Mouse (Mus musculus) embryonic stem cell, embryonic (primary cell): Measurements from ENCODE around the gene Adm2.

ENCODE experiments used
- CTCF ChIA-PET, 4 experiments: fragments of 300-600 bp in 2 of 4; fragments of 350-600 bp in 2 of 4; sonication (Branson Sonifier 250); formaldehyde crosslinking; loops; one replicate each; lab custom pipeline; 2022; ENCODE audit warnings: inconsistent platforms in 2 of 4; lab: Charles Lee
- POLR2A ChIA-PET, 4 experiments: fragments of 300-600 bp in 2 of 4; fragments of 350-600 bp in 2 of 4; sonication (Branson Sonifier 250); formaldehyde crosslinking; loops; one replicate each; lab custom pipeline; 2022; ENCODE audit warnings: antibody characterized with exemption in 4 of 4, inconsistent platforms in 1 of 4; lab: Charles Lee

Gene Adm2

GRCm38 (mm10) chr15:89363051-89363450, 40.5 kb downstream of the Adm2 start:
- CTCF ChIA-PET: interaction anchor here in 2 of 4 experiments (0.6 to 3.2 kb wide), 3 partner anchors 11 to 48 kb away, joined by 3 to 20 read pairs (median 15); partner anchors contain the start of gene Sco2 (in 2 of the 2)
- POLR2A ChIA-PET: interaction anchor here in 2 of 4 experiments (1.3 to 16.3 kb wide), 6 partner anchors 10 to 66 kb away, joined by 3 to 248 read pairs (median 6); partner anchors contain the start of genes Sco2 (in 2 of the 2), C730034F03Rik (in 1 of the 2), Chkb (in 1 of the 2) and Gm44502 (in 1 of the 2)

- ChIA-PET POLR2A (interaction anchor here in 3 of 4 experiments (1.3 to 16.3 kb wide), 6 partner anchors 7 to 12 kb away, joined by 5 to 248 read pairs (median 12); partner anchors contain the start of genes Sco2 (in 3 of the 3), Lmf2 (in 2 of the 3), Ncaph2 (in 2 of the 3) and Odf3b (in 1 of the 3)), CTCF (interaction anchor here in 3 of 4 experiments (1.3 to 3.2 kb wide), 3 partner anchors 8 to 9 kb away, joined by 5 to 20 read pairs (median 15); partner anchors contain the start of gene Sco2 (in 3 of the 3))
These were observed 42.6 kb downstream of the Adm2 start for GRCm38 (mm10) chr15:89365141-89365551.

GRCm38 (mm10) chr15:89372068-89372467, 49.5 kb downstream of the Adm2 start:
- ChIA-PET CTCF (interaction anchor here (0.6 to 3.1 kb wide), 7 partner anchors 8 to 162 kb away, joined by 3 to 30 read pairs (median 15); partner anchors contain the start of genes Lmf2 (in 2 of the 4), Ncaph2 (in 2 of the 4), C730034F03Rik (in 1 of the 4) and Chkb (in 1 of the 4)), POLR2A (interaction anchor here (0.5 to 14.1 kb wide), 32 partner anchors 8 to 510 kb away, joined by 3 to 248 read pairs (median 3); partner anchors contain the start of genes Lmf2 (in 3 of the 4), Ncaph2 (in 3 of the 4), C730034F03Rik (in 2 of the 4) and Gm44502 (in 2 of the 4))

- POLR2A ChIA-PET: interaction anchor here (0.5 to 14.1 kb wide), 32 partner anchors 8 to 672 kb away, joined by 3 to 248 read pairs (median 6); partner anchors contain the start of genes Lmf2 (in 3 of the 4), Ncaph2 (in 3 of the 4), Klhdc7b (in 2 of the 4) and Pim3 (in 2 of the 4)
- CTCF ChIA-PET: interaction anchor here (0.6 to 3.1 kb wide), 17 partner anchors 8 to 1518 kb away, joined by 3 to 30 read pairs (median 6); partner anchors contain the start of genes Lmf2 (in 2 of the 4), Ncaph2 (in 2 of the 4), C730034F03Rik (in 1 of the 4) and Chkb (in 1 of the 4)
These were observed 50.0 kb downstream of the Adm2 start for GRCm38 (mm10) chr15:89372536-89372935.

- ChIA-PET POLR2A (interaction anchor here (0.6 to 14.1 kb wide), 55 partner anchors 8 to 673 kb away, joined by 3 to 248 read pairs (median 4); partner anchors contain the start of genes Cpt1b (in 3 of the 4), Lmf2 (in 3 of the 4), Ncaph2 (in 3 of the 4) and Pim3 (in 3 of the 4)), CTCF (interaction anchor here (0.5 to 3.1 kb wide), 60 partner anchors 9 to 1517 kb away, joined by 3 to 30 read pairs (median 4); partner anchors contain the start of genes C730034F03Rik (in 3 of the 4), Chkb (in 3 of the 4), Cpt1b (in 3 of the 4) and Gm44502 (in 3 of the 4))
These were observed 50.7 kb downstream of the Adm2 start for GRCm38 (mm10) chr15:89373027-89373761.

- ChIA-PET POLR2A (interaction anchor here (0.6 to 14.1 kb wide), 55 partner anchors 9 to 665 kb away, joined by 3 to 248 read pairs (median 4); partner anchors contain the start of genes Cpt1b (in 3 of the 4), Lmf2 (in 3 of the 4), Ncaph2 (in 3 of the 4) and C730034F03Rik (in 2 of the 4)), CTCF (interaction anchor here (0.5 to 3.1 kb wide), 57 partner anchors 9 to 607 kb away, joined by 3 to 30 read pairs (median 4); partner anchors contain the start of genes C730034F03Rik (in 3 of the 4), Chkb (in 3 of the 4), Cpt1b (in 3 of the 4) and Gm44502 (in 3 of the 4))
These were observed 51.3 kb downstream of the Adm2 start, which contains the start of gene Sco2 for GRCm38 (mm10) chr15:89373762-89374248. Gene Sco2 (minus strand): TSS chr15:89373846.
